Mouse (Mus musculus): ENCODE data around the gene Il11. TPM values are rescaled to one million over a fixed set of nuclear protein-coding genes. Genes with fewer than 3 reads are reported as not detected.
A peak's percentile ranks its signal among the peaks of the same experiment; 100 is the strongest.
"Not testable (repeated sequence)": the region's sequence is repeated elsewhere in the genome, so short reads cannot be mapped to it uniquely, and the experiment has no call there.

Gene Il11
- total RNA-seq (2021): 0.15 TPM in 1 of 2 replicates, not detected in the other
- long read RNA-seq: 0 reads

DNA sequence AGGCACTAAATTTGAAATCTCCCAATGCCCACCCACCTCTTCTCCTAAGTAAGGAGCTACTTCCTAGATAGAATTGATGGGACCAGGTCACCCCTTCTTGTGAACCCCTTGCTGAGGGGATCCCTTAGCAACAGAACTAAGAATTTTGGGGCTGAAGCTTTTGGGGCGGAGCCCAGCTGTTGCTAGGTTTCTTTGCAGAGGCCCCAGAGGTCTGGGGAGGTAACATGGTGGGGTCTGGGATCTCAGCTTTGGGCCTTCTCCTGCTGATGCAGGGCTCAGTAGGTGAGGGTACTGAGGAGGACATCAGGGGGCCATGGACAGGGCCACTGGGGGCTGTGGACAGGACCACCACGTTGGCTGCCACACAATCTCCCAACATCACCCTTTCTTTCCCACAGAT is at the start of gene Il11, which contains the start of gene Tmem190:
Il11 (minus strand) TSS at position 101 of the 400 bp plus-strand sequence.
Tmem190 (plus strand) TSS at position 179 of the 400 bp plus-strand sequence.
- no peak for DNase-seq

DNA sequence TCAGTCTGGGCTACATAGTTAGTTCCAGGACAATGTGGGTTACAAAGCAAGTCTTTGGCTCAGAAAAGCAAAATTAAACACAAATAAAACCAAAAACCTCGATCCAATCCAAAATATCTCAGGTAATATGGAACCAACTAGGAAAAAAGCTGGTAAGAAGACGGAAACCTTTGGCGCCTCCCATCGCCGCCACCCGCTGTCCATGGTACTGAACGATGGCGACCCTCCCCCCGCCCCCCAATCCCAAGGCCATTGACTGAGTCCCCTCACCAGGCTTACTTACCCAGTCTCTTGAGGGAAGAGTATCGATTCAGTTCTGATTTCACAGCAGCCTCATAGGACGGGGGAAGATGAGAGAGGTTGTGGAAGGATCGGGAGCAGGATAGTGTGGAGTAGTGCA is 47.8 kb upstream of the Il11 start:
- no peak for DNase-seq

DNA sequence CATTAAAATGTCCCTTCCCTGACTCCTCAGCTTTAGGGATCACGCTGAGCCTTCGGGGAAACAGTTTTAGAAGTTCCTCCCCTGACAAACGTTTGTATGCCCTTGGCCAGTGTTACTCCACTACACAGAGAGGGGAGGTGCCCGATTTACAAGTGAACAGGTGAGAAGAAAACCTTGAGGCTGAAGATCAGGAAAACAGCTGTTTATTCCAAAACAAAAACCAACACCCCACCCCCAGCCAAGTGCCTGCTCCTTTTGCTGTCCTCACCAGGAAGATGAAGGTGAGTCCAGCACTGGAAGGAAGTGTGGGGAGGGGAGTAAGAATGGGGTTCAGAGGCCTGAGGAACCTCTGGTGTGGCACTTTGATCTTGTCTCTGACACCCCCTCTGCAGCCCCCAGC is 42.7 kb upstream of the Il11 start:
- DNase-seq: no peak

DNA sequence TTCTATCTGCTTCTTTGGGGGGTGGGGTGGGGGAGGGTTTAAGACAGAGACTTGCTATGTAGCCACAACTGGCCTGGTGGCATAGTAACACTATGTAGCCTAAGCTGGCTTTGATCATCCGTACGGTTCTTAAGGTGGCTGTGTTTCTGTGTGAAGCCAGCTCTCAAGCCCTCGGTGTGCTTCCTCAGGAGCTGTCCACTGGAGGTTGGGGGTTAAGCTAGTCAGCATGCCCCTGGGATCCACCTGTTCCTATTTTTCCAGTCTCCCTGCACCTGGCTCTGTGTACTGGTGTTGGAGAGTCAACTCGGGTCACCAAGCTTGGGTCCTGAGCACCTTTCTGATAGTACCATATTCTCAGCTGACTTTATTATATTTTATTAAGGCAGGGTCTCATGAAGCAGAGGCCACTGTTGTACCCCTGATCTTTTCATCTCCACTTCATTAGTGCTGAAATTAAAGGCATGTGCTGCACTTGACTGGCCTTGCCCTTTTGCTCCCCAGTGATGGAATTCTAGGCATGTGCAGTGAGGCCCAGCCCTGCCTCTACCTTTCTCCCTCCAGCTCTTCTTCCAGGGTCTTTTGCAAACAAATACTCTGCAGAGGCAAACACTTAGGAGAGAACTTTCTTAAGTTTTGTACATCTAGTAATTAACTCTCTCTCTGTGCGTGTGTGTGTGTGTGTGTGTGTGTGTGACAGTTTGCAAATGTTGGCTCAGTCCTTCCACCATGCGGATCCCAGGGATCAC is 39.7 kb upstream of the Il11 start:
- no peak for DNase-seq

DNA sequence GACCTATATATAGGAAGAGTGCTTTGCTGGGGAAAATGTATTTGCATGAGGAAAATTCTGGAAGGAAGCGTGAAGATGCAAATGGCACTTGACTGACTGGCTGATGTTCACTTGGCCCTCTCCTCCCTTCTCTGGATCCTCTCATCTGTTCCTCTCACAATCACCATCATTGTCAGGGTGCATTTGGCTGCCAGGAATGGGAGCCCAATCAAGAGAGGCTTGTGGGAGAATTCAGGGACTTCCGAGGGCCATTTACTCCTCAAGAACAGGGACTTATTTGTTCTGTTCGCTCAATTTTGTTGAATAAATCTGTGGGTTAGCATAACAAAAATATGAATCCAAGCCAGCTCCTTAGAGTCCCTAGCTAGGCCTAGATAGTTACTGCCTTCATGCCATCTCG is 39.0 kb upstream of the Il11 start:
- DNase-seq: no peak

DNA sequence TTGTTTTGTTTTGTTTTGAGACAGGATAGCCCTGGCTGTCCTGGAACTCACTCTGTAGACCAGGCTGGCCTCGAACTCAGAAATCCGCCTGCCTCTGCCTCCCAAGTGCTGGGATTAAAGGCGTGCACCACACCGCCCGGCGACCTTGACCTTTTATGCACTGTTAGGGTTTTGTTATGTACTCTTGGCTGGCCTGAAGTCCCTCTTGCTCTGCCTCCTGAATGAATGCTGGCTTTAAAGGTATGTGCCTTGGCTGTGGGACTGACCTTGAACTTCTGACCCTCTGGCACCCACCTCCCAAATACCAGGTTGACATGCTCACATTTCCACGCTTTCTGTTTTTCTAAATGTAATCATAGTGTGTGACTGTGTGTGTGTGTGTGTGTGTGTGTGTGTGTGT is 38.3 kb upstream of the Il11 start:
- DNase-seq: not testable (repeated sequence)

DNA sequence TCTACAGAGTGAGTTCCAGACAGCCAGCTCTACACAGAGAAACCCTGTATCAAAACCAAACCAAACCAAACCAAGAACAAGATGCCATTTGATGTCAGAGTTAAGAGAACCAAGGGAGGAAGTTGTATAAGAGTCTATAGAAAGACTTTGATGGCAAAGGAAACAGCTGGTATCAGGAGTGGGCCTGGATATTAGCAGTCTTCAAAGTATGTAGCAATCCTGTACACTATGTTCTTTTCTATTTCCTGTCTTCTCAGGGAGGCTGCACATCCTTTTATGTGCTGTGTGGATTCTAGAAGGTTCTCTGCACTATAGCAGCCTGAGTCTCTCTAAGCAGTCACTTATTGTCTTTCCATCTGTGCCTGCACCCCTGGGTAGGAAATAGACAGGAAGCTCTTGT is 33.9 kb upstream of the Il11 start:
- no peak for DNase-seq

DNA sequence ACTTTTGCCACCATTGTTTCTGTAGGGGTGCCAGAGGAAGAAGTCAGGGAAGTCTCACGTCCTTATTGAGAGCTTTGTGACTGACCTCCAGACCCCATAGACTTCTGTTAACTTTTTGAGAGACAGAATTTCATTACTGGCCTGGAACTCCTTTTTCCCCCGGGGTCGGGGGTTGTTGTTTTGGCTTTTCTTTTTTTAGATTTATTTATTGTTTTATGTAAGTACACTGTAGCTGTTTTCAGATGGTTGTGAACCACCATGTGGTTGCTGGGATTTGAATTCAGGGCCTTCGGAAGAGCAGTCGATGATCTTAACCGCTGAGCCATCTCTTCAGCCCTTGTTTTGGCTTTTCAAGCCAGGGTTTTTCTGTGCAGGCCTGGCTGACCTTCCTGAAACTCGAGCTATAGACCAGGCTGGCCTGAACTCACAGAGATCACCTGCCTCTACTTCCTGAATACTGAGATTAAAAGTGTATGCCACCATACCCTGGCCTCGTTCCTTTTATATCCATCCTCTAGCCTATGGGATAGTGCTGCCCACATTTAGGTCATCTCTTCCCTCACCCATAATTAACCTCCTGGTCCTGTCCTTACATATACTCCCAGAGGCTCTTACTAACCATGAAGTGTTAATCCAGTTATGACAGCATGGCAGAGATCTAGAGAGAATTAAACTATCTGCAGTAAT is 30.6 kb upstream of the Il11 start:
- DNase-seq: no peak

DNA sequence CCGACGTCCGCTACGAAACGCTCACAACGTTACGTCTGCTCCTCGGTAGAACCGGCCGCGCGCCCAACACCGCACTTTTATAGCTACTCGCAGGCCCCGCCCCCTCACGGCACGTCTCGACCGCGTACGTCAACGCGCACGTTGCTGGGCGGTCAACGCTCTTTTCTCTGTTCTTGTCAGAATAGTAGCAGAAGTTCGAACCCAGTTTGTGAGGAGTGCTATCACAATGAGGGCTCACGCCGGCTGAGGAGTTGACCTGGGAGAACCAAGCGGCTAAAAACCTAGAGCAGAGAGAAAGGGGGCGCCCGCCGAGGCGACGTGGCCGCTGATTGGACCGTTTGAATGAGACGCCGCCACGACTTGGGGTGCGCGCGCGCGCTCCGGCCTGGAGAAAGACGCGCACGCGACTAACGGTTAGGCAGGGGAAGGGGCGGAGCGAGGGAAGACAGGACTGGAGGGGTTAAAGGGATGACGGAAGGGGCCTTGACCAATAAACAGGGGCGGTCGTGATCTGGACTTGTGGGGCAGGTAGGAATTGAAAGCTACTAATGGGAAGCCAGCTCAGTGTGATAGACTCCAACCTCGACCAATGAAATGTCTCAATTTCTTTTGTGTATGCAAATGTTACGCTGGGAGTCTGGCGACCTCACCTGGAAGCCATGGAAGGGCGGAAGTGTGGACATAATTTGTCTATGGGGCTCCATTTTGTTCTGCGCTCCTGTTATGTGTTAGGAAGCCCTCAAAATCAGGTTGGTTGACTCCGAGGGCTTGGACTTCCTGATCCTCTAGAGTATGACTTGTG is 29.8 kb upstream of the Il11 start, which contains the start of gene Ube2s:
Ube2s (minus strand) TSS at position 288 of the 802 bp plus-strand sequence.
- DNase-seq: peak; percentile 96

DNA sequence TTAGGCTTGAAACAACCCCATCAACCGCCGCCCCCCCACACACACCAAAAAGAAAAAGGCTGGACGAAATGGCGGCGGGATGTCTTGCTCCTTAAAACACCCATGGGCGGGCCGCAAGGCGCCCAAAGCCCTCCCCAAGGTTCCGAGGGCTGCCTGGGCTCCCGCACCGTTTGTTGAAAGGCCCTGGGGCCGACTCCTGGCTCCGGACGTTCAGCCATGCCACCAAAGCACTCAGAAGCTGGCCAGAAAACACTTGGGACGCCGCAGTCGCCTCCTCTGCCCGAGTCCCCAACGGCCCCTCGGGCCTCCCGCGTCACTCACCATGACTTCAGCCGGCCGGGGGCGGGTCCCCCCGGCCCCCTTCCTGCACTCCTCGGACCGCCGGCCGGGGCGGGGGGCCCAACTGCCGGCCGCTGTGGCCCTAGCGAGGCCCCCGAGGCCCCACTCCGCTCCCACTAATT is 29.2 kb upstream of the Il11 start:
- DNase-seq: peak; percentile 29

DNA sequence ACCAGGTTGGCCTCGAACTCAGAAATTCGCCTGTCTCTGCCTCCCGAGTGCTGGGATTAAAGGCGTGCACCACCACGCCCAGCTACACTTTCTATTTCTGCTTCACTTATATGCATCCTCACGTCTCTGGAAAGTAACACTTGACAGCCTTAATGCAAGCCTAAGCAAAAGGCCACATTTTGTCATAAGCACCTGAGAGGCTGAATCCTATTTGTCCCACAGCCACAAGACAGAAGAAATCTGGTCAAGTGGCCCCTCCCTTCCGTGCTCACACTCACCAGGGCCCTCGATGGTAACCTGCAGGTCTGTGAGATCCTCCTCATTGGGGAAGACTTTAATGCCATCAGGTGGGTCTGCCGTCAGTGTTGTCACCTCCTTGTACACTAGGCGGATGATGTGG is 28.5 kb upstream of the Il11 start:
- not testable (repeated sequence) for DNase-seq

DNA sequence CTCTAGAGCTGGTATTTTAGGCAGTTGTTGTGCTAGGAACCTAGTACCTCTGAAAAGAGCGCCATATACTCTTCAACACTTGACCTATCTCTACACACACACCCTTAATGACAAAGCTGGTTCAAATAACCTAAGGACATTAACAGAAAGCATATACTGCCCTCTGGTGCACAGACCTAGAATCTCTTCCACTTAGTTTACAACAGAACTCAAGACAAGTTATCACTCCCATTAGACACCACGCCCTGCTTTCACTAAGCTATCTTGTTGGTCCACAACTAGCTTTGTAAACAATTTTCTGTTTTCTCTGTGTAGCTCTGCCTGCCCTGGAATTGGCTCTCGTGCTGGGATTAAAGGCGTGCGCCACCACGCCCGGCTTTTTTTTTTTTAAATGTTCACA is 24.1 kb upstream of the Il11 start:
- no peak for DNase-seq

DNA sequence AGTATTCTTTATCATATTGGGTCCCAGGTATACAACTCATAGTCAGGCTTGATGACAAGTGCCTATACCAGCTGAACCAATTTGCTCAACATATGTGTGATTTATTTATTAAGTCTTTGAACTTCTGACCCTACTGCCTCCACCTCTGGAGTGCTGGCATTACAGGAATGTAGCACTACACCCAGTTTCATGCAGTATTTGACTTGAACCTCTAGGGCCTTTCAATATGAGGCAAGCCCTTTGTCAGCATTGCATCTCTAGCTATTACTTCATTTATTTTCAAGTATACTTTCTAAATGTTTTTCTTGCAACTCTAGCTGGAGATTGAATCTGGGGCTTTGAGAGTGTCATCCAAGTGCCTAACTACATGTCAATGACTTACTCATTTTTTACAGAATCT is 19.6 kb upstream of the Il11 start:
- DNase-seq: no peak

DNA sequence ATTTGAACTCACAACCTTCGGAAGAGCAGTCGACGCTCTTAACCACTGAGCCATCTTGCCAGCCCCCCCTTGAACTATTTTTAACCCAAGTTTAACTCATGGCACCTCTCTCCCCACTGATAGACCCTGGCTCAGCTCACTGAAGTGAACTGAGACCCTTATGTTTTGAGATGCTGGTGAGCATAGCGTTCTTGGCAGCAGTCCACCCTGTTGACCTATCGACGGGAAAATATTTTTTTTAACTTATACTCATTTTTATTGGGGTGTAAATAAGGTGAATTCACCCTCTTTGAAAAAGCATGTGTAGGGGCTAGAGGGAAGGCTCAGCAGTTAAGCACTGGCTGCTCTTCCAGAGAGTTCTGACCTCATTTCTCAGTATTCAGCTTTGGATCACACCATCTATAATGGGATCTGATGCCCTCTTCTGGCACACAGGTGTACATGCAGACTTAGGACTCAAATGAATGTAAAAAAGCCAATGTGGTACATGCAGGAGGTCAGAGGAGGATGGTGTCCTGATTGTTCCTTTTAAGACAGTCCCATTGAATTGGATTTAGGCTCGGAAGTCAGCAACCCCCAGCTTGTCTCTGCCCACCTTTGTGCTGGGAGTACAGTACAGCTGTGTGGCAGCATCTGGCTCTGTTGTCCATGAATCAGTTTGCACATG is 13.2 kb upstream of the Il11 start:
- no peak for DNase-seq

DNA sequence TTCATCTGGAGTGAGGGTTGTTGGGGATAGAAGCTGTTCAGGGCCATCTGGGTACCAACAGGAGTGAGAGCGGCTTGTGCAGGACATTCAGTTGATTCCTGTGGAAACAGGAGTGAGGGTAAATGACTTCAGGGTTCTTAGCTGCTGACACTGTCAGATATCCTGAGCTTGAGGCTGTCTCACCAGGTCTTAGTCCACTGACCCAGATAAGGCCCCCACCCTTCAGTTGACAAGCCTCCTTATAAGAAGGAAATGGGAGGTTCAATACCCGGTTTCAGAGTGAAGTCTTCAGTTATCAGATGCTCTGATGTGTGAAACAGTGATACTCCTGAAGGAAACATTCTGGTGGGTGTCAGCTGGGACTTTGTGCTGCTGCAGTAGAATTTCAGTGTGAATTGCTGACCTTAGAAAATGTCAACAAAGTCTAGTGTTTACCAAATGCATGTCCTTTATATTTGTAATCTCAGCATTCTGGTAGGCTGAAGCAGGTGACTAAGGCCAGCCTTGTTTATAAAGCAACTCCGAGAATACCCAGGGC is 12.0 kb upstream of the Il11 start:
- no peak for DNase-seq

DNA sequence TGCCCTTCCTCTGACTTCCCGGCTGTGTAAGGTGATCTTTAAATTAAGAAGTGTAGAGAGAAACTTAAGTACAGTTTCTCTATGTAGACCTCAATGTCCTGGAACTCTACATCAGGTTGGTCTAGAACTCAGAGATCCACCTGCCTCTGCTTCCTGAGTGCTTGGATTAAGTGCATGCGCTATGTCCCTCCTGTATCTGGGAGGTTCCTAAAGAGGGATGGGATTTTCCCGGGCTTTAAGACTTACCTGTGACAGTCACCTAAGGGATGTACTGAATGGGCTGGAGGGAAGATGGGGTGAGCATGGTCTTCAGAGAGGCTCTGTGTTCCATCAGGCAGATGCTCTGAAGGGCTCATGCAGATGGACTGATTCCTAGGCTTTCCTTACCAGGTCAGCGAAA is 11.0 kb upstream of the Il11 start:
- no peak for DNase-seq

DNA sequence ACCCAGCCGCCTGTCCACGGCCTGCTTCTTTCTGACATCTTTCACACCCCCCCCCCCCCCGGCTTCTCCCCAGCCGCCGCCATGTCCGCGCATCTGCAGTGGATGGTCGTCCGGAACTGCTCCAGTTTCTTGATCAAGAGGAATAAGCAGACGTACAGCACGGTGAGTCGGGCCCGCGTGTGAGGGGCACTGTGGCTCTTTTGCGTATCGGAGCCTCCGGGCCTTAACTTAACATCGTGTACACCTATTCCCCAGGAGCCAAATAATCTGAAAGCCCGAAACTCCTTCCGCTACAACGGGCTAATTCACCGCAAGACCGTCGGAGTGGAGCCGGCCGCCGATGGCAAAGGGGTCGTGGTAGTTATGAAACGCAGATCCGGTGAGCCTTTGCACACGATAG is 10.6 kb upstream of the Il11 start:
- DNase-seq: not testable (repeated sequence)

DNA sequence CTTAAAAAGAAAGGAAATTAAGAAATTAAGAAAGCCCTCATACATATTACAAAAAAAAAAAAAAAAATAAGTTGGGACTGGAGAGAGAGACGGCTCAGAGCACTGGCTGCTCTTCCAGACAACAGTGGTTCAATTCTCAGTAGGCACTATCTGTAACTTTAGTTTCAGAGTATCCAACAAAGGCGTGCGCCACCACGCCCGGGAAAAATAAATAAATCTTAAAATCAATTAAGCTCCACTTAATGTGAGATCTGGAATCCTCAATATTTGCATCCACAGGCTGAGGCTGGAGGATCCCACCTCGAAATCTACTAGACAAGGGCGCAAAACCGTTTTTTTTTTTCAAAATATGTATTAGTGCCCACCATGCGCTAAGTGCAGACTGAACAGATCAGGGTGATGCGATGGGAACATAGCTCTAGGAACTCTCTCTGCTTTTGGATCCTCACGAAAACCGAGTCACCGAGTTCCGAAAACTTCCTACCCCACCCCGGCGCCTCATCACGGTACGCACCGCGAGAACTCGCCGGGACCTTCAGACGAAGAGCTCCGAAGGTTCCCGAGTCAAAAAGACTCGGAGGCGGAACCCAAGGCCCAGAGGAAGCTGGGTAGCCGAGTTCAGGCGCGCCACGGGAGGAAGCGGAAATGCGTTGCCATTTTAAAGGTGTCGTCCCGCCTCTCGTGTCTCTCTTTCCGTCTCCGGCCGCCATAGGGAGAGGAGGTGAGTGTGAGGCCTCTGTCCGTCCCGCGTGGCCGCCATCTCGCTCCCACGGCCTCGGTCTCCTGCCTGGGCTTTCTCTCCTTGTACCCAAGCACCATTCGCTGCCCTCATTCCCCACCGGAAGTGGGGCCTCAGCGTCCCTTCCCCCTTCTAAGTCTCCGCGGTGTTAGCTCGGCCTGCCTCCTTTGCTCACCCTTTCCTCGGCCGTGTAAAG is 9.9 kb upstream of the Il11 start, which contains the start of gene Rpl28:
Rpl28 (plus strand) TSS at position 597 of the 935 bp plus-strand sequence.
- DNase-seq: peak; percentile 91

DNA sequence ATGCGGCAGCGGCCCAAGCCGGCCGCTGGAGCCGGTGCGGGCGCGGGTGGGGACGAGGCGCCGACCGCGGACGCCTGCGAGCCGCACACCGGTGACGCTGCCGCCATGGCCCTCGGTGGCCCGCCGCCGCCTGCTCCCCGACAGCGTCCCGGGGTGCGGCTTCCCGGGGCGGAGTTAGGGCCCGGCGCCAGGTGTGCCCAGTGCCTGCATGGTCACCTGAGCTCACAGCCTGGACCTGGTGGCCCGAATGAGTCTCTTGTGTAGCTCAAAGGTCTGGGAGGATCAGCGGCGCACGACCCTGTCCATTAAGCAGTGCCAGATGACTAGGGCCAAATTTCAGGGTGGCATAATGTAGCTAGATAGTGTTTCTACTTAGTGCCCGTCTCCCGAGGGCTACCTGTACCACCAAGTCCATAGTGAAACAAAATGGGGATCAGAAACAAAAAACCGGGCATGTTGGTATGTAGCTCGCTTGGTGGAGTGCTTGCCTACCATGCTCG is 6.8 kb upstream of the Il11 start, which contains the start of gene Tmem238:
Tmem238 (minus strand) TSS at position 221 of the 500 bp plus-strand sequence.
- peak; percentile 74 for DNase-seq
